Mouse (Mus musculus) embryonic fibroblast, embryonic 13.5 days (primary cell): ENCODE data around the gene Aldh1b1. TPM values are rescaled to one million over a fixed set of nuclear protein-coding genes. Genes with fewer than 3 reads are reported as not detected.

Source experiments
- H3K27ac ChIP-seq: 2 replicates; pipeline ENCODE4 v1.5.1; 2012; ENCODE audit warnings: low read length, control low read depth, inconsistent platforms; ENCODE audit not compliant: insufficient read depth
- H3K4me1 ChIP-seq: 2 replicates; pipeline ENCODE4 v1.6.1; 2011; ENCODE audit warnings: low read length; ENCODE audit not compliant: control insufficient read depth, insufficient read depth
- H3K4me3 ChIP-seq: 2 replicates; pipeline ENCODE4 v1.5.1; 2011; ENCODE audit warnings: mild to moderate bottlenecking, control low read depth, low read length; ENCODE audit not compliant: insufficient read depth
- CTCF ChIP-seq: IDR thresholded peaks from 2 replicates; pipeline ENCODE4 v1.5.1; 2011; ENCODE audit warnings: mild to moderate bottlenecking, control low read depth, low read length, moderate library complexity, borderline replicate concordance; ENCODE audit not compliant: insufficient read depth
- POLR2A ChIP-seq: IDR thresholded peaks from 2 replicates; pipeline ENCODE4 v1.6.1; 2011; ENCODE audit warnings: low read depth, mild to moderate bottlenecking, control low read depth, low read length, moderate library complexity
- polyA plus RNA-seq: library from polyadenylated mRNA; stranded (reverse); fragments of >200 nt; gene quantifications from 2 replicates; pipeline ENCODE4 v1.2.4, GENCODE M21; 2011; ENCODE audit warnings: low read depth; ENCODE audit not compliant: missing spikeins, insufficient read length

The Aldh1b1 gene
- polyA plus RNA-seq, 1 experiment = 2.2 TPM

DNA sequence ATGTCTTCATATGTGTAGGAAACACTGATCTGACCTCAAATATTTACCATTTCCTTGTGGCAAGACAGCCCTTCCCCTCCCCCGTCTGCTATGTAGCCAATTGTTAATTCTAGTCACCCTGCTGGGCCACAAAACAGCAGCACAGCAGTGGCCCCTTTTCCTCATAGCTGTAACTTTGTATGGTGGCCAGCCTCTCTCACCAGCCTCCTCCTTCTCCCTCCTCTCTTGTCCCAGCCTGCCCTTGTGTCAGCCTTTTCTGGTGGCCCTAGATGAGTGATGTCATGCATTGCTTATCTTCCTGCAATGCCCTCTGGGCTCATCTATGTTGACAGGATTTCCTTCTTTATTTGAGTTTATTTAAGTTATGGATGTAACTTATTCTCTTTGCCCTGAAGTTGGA lies 50.6 kb downstream of the Aldh1b1 start:
- Histone ChIP-seq H3K27ac (no peak overlapping the region), H3K4me1 (peaks cover 4% of the 10 kb centered on the region), H3K4me3 (no peak overlapping the region)
- TF ChIP-seq CTCF (no peak), POLR2A (no peak)

DNA sequence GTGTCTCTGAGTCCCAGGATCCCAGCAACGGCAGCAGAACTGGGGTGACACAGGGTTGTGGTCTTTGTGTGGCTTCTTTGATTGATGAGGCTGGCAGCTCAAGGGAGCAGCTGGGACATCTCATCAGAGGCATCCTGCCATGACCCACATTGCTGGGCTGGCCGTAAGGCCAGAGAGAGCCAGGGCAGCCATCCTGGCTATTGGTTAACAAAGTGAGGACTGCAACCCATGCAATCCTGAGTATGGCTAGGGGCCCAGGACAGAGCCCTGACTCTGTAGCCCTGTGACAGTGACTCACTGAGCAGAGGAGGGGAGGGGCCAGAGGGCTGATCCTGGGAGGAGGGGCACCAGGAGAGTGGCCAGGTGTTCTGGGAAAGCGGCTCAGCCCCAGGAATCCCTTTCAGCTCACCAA lies 52.8 kb downstream of the Aldh1b1 start:
- Histone ChIP-seq H3K4me3 (no peak overlapping the region), H3K4me1 (peaks cover 4% of the 10 kb centered on the region), H3K27ac (no peak overlapping the region)
- TF ChIP-seq CTCF = no peak
- TF ChIP-seq POLR2A = no peak

GRCm38 (mm10) chr4:45853496-45854246 lies 54.8 kb downstream of the Aldh1b1 start:
- no peak overlapping the region for H3K4me3 ChIP-seq
- TF ChIP-seq POLR2A (no peak), CTCF (no peak)
- peaks cover 4% of the 10 kb centered on the region for H3K4me1 ChIP-seq
- no peak overlapping the region for H3K27ac ChIP-seq

Other genes starting within 250 kb of the Aldh1b1 start
- 0.49 TPM in 1 of 2 replicates, not detected in the other for gene Igfbpl1, start 27.9 kb downstream of the Aldh1b1 start, polyA plus RNA-seq
- not detected in 2 replicates for gene Stra6l, start 49.6 kb downstream of the Aldh1b1 start, polyA plus RNA-seq
- not detected in 2 replicates for gene Ccdc180, start 91.3 kb downstream of the Aldh1b1 start, polyA plus RNA-seq
- 22.0 and 25.6 TPM in 2 replicates for gene Tdrd7, start 166.3 kb downstream of the Aldh1b1 start, polyA plus RNA-seq
- 0.15 and 0.56 TPM in 2 replicates for gene Tmod1, start 239.9 kb downstream of the Aldh1b1 start, polyA plus RNA-seq